Mouse (Mus musculus): ENCODE data around the gene Wasf2.

DNA sequence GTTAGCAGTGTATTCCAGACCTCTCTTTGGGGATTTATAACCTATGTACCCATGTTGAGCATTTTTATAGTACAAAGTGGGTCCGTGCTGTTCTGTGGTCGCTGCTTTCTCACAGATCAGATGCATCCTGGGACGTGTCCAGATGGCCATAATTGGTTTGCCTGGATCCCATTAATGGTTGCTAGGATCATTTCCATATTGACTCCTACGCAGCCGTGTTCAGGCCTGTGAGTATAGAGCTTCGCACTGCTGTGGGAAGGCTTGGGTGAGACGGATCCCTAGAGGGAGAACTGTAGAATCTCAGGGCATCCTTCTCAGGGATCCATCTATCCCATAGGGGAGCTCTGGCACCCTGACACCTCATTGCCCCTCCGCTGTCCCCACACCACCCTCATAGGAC is 99.3 kb downstream of the Wasf2 start:
- no peak for TF ChIP-seq GATA1 (IDR thresholded peaks at IDR 0.05; ENCODE audit: low read length)
- TF ChIP-seq TAL1 (IDR thresholded peaks at IDR 0.05; ENCODE audit: low read length) = no peak

All from erythroblast, embryonic 14.5 days (primary cell).